Mouse (Mus musculus): ENCODE results near the gene Sf3b1. TPM values are rescaled to one million over a fixed set of nuclear protein-coding genes. Genes with fewer than 3 reads are reported as not detected.
"Not testable (repeated sequence)": the region's sequence is repeated elsewhere in the genome, so short reads cannot be mapped to it uniquely, and the experiment has no call there.

Sf3b1 gene
- polyA plus RNA-seq, 1 experiment, result 250 TPM

DNA sequence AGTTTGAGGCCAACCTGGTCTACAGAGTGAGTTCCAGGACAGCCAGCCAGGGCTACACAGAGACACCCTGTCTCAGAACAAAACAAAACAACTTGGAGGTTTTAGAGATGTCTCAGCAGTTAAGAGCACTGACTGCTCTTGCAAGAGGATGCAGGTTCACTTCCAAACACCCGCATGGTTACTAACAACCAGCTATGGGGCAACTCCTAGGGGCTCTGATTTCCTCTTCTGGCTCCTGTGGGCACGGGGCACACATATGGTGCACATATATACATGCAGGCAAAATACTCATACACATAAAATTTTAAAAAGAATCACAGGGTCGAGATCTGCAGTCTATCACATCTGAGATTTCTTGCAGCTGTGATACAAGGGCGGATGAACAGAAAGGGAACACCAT, 2.2 kb upstream of the Sf3b1 start:
- Histone ChIP-seq H3K4me3 (ENCODE audit: insufficient read depth, low read length) (peak overlapping the region; percentile 66), H3K4me1 (ENCODE audit: control insufficient read depth, insufficient read depth, low read length) (peaks cover 13% of the 10 kb centered on the region), H3K27ac (ENCODE audit: insufficient read depth, low read depth, low read length) (peak overlapping the region; percentile 91)
- TF ChIP-seq POLR2A (IDR thresholded peaks at IDR 0.05; ENCODE audit: borderline replicate concordance, low read depth, low read length) (no peak), CTCF (IDR thresholded peaks at IDR 0.05; ENCODE audit: low read depth, low read length) (no peak)

DNA sequence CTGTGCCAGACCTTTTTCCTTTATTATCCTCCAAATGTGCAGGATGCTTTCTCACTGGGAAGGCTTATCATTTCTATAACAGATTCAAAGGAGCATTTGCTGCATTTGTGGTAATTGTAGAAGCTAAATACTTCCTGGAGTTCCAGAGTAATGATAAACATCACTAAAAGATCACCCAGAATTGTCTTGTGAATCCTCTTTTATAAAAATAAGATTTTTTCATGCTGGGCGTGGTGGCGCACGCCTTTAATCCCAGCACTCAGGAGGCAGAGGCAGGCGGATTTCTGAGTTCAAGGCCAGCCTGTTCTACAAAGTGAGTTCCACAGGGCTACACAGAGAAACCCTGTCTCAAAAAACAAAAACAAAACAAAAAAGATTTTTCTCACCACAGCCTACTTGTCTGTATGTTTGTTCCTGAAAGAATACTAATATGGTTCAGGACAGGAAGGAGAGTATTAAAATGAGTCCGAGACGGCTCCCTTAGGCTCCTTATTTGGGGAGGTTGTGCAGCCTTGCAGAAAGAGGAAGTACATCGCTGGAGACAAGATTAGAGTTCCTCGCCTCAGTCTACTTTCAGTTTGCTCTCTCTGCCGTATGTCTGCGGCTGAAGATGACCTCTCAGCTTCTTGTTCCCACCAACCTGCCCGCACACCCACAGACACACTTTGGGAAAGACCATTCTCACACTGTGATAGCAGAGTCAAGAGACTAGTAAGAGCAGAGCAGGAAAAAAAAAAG, 1.4 kb upstream of the Sf3b1 start:
- Histone ChIP-seq H3K27ac (ENCODE audit: insufficient read depth, low read depth, low read length) (peak overlapping the region; percentile 91), H3K4me1 (ENCODE audit: control insufficient read depth, insufficient read depth, low read length) (peaks cover 15% of the 10 kb centered on the region), H3K4me3 (ENCODE audit: insufficient read depth, low read length) (peak overlapping the region; percentile 66)
- TF ChIP-seq POLR2A (IDR thresholded peaks at IDR 0.05; ENCODE audit: borderline replicate concordance, low read depth, low read length) (no peak), CTCF (IDR thresholded peaks at IDR 0.05; ENCODE audit: low read depth, low read length) (no peak)

GRCm38 (mm10) chr1:55027966-55028365, 685 bp upstream of the Sf3b1 start:
- TF ChIP-seq CTCF (IDR thresholded peaks at IDR 0.05; ENCODE audit: low read depth, low read length) (no peak), POLR2A (IDR thresholded peaks at IDR 0.05; ENCODE audit: borderline replicate concordance, low read depth, low read length) (no peak)
- peak overlapping the region; percentile 70; the same call in 1 of the 2 replicates for H3K27ac ChIP-seq (ENCODE audit: insufficient read depth, low read depth, low read length)
- peaks cover 16% of the 10 kb centered on the region for H3K4me1 ChIP-seq (ENCODE audit: control insufficient read depth, insufficient read depth, low read length)
- H3K4me3 ChIP-seq (ENCODE audit: insufficient read depth, low read length), result peak overlapping the region; percentile 65; the same call in 1 of the 2 replicates

DNA sequence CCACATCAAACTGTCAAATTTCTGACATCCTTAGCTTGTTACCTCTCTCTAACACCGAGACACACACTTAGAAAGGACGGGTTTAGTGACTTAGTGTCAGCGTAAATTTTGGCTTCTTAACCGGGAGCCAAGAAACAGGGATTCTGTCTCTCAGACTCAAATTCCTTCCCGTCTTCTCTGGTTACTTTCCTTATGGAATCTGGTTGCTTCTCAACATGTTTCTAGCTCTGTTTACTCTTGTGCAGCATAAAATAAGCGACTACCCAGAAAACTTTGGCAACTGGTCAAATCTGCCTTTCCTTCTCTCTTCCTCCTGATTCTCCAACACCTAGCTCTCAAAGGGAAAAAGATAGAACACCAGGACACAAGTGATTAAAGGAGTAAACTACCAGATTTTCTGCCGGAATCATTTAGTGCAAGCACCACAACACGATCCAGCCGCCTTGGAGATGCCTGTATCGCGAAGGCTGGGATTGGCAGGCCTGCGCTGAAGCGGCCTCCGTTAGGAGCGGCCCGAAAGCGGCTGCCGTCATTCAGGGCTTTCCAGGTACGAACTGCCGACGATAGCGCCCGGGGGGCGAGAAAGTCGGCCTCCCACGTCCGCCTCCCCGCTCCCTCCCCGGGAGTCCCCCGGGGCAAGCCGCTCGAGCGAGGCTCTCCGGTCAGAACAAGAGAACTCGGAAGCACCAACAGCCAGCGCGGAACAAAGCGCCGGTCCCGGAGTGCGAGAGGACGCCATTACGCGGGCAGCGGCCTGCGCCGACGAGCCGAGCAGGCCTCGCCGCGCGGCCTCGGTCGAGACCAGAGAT, 633 bp downstream of the Sf3b1 start:
- peak overlapping the region; percentile 87 for H3K4me3 ChIP-seq (ENCODE audit: insufficient read depth, low read length)
- no peak for TF ChIP-seq POLR2A (IDR thresholded peaks at IDR 0.05; ENCODE audit: borderline replicate concordance, low read depth, low read length)
- no peak for TF ChIP-seq CTCF (IDR thresholded peaks at IDR 0.05; ENCODE audit: low read depth, low read length)
- peaks cover 19% of the 10 kb centered on the region for H3K4me1 ChIP-seq (ENCODE audit: control insufficient read depth, insufficient read depth, low read length)
- peak overlapping the region; percentile 93 for H3K27ac ChIP-seq (ENCODE audit: insufficient read depth, low read depth, low read length)

- peaks cover 19% of the 10 kb centered on the region for H3K4me1 ChIP-seq (ENCODE audit: control insufficient read depth, insufficient read depth, low read length)
- TF ChIP-seq POLR2A (IDR thresholded peaks at IDR 0.05; ENCODE audit: borderline replicate concordance, low read depth, low read length), result no peak
- TF ChIP-seq CTCF (IDR thresholded peaks at IDR 0.05; ENCODE audit: low read depth, low read length), result no peak
- H3K27ac ChIP-seq (ENCODE audit: insufficient read depth, low read depth, low read length), result peak overlapping the region; percentile 93
- peak overlapping the region; percentile 87 for H3K4me3 ChIP-seq (ENCODE audit: insufficient read depth, low read length)
These were observed 1.4 kb downstream of the Sf3b1 start for GRCm38 (mm10) chr1:55025656-55026430.

- TF ChIP-seq CTCF (IDR thresholded peaks at IDR 0.05; ENCODE audit: low read depth, low read length) (no peak), POLR2A (IDR thresholded peaks at IDR 0.05; ENCODE audit: borderline replicate concordance, low read depth, low read length) (no peak)
- no peak overlapping the region for H3K27ac ChIP-seq (ENCODE audit: insufficient read depth, low read depth, low read length)
- H3K4me1 ChIP-seq (ENCODE audit: control insufficient read depth, insufficient read depth, low read length), result peaks cover 9% of the 10 kb centered on the region
- H3K4me3 ChIP-seq (ENCODE audit: insufficient read depth, low read length), result no peak overlapping the region
These were observed 5.4 kb downstream of the Sf3b1 start for GRCm38 (mm10) chr1:55021907-55022306.

DNA sequence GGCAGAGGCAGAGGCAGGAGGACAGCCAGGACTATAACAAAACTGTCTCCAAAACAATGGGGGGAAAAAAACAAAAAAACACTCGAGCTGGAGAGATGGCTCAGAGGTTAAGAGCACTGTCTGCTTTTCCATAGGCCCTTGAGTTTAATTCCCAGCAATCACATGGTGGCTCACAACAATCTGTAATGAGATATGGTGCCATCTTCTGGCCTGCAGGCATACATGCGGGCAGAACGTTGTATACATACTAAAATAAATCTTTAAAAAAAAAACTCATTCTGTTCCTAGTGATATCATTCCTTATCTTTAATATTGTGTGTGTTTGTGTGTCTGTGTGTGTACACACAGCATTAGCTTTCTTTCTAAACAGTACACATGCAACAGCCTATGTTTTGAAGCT, 14.8 kb downstream of the Sf3b1 start:
- H3K4me3 ChIP-seq (ENCODE audit: insufficient read depth, low read length), result no peak overlapping the region
- no peak overlapping the region for H3K27ac ChIP-seq (ENCODE audit: insufficient read depth, low read depth, low read length)
- no peaks in the 10 kb centered on the region for H3K4me1 ChIP-seq (ENCODE audit: control insufficient read depth, insufficient read depth, low read length)
- TF ChIP-seq POLR2A (IDR thresholded peaks at IDR 0.05; ENCODE audit: borderline replicate concordance, low read depth, low read length) (no peak), CTCF (IDR thresholded peaks at IDR 0.05; ENCODE audit: low read depth, low read length) (no peak)

- H3K4me3 ChIP-seq (ENCODE audit: insufficient read depth, low read length); H3K27ac ChIP-seq (ENCODE audit: insufficient read depth, low read depth, low read length); H3K4me1 ChIP-seq (ENCODE audit: control insufficient read depth, insufficient read depth, low read length): not testable (repeated sequence)
These were observed 19.0 kb downstream of the Sf3b1 start for GRCm38 (mm10) chr1:55008313-55008712.

GRCm38 (mm10) chr1:54993581-54993980, 33.7 kb downstream of the Sf3b1 start:
- H3K27ac ChIP-seq (ENCODE audit: insufficient read depth, low read depth, low read length), result no peak overlapping the region
- no peaks in the 10 kb centered on the region for H3K4me1 ChIP-seq (ENCODE audit: control insufficient read depth, insufficient read depth, low read length)
- TF ChIP-seq POLR2A (IDR thresholded peaks at IDR 0.05; ENCODE audit: borderline replicate concordance, low read depth, low read length), result no peak
- TF ChIP-seq CTCF (IDR thresholded peaks at IDR 0.05; ENCODE audit: low read depth, low read length), result no peak
- no peak overlapping the region for H3K4me3 ChIP-seq (ENCODE audit: insufficient read depth, low read length)

All from bone marrow macrophage, adult 2 months (primary cell).